In the genomic region with DNA sequence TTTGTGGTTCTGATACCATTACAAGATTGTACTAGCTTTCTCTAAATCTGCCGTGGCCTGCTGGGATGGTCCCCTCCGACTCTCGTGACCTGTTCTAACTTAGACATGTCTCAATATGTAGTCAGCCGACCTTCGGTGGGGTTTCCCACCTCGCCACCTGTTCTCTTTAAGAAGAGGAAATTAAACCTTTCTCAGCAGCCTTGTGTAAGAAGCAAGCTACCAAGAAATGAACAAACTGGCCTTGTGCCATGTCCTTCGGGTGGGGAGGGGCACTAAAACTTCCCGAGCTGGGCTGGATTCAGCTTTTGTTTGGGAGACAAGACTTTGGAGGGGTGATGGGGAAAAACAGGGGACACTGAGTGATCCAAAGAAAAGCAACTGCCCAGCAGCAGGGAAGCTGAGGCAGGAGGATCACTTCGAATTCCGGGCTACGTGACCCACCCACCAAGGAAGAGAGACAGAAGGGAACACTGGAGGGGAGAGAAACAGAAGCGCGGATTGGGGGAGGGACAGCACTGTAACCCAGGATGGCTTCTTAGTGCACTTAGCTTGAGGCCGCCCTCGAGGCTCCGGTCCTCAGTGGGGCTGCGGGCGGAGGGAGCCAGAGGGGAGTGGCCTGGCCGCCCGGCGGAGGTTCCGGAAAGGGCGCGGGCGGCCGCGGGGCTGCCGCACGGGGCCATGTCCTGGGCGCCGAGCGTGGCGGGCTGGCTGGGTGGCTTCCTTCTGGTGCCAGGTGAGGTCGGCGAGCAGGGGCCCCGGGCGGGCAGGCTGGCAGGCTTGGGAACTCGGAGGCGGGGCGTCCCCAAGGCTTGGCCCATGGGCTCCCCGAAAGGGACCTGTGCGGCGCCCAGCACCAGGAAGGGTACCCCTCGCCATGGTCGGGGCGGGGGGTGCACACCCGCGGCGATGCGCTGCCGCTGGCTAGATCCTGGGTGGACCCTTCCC, we compare ENCODE assay signal across 7 mouse cellular contexts. TPM values are rescaled to one million over a fixed set of nuclear protein-coding genes. Genes with fewer than 3 reads are reported as not detected.
DNase-seq lines count a peak whose midpoint lies in the region; ATAC-seq lines count a peak whose summit lies in the region.

TSS of gene Il10rb (plus strand) at position 525 of the 945 bp plus-strand sequence.

- peak; percentile 81 to 82 for DNase-seq in adrenal gland, adult 18-20 months (ENCODE audit: low spot score in 2 of 2)
- peak; percentile 60 for DNase-seq in embryo, embryonic 10.5 days (ENCODE audit: low spot score)
- DNase-seq in gastrocnemius, postnatal 25 days, result peak; percentile 77
- DNase-seq in limb, embryonic 10.5 days (ENCODE audit: low spot score), result peak; percentile 72
- peak; percentile 94 for DNase-seq in midbrain, embryonic 11.5 days (ENCODE audit: low spot score, missing footprints)
- peak; percentile 58 for DNase-seq in skeletal muscle tissue, adult 2 months (ENCODE audit: low read depth, low spot score)

- H3K4me2 ChIP-seq in midbrain, embryonic 11.5 days, result peak within 1 kb of the TSS; percentile 100

- H3K36me3 ChIP-seq in limb, embryonic 10.5 days, result peaks cover 27% of the 10 kb centered on the region
- no peaks in the 10 kb centered on the region; the same call in 1 of the 2 replicates for H3K36me3 ChIP-seq in midbrain, embryonic 11.5 days (ENCODE audit: control insufficient read depth, insufficient read depth, low read length)

- 7% methylated on average over 51 of the region's 51 CpGs for WGBS in limb, embryonic 10.5 days
- WGBS in midbrain, embryonic 11.5 days, result 8% methylated on average over 50 of the region's 51 CpGs

- no peaks in the 10 kb centered on the region for H3K27me3 ChIP-seq in limb, embryonic 10.5 days (ENCODE audit: low read depth, poor library complexity, severe bottlenecking)
- no peaks in the 10 kb centered on the region for H3K27me3 ChIP-seq in midbrain, embryonic 11.5 days (ENCODE audit: control insufficient read depth, insufficient read depth, low read length)

- peak within 1 kb of the TSS; percentile 85 for H3K27ac ChIP-seq in limb, embryonic 10.5 days
- no peak within 1 kb of the TSS for H3K27ac ChIP-seq in midbrain, embryonic 11.5 days (ENCODE audit: low read depth, low read length)

- H3K9ac ChIP-seq in midbrain, embryonic 11.5 days (ENCODE audit: low read length), result peak within 1 kb of the TSS; percentile 77

- ATAC-seq in inflammation-experienced regulatory T-cells, adult 6 months, result peak; percentile 80
- ATAC-seq in midbrain, embryonic 11.5 days (ENCODE audit: low FRiP score), result peak; percentile 83

- H3K4me1 ChIP-seq in limb, embryonic 10.5 days, result peaks cover 26% of the 10 kb centered on the region
- H3K4me1 ChIP-seq in midbrain, embryonic 11.5 days (ENCODE audit: control insufficient read depth, insufficient read depth, low read length), result peaks cover 3% of the 10 kb centered on the region; the same call in 1 of the 2 replicates

- H3K4me3 ChIP-seq in limb, embryonic 10.5 days, result peak within 1 kb of the TSS; percentile 79
- H3K4me3 ChIP-seq in midbrain, embryonic 11.5 days (ENCODE audit: low read depth, low read length), result peak within 1 kb of the TSS; percentile 68

- no peaks in the 10 kb centered on the region for H3K9me3 ChIP-seq in limb, embryonic 10.5 days (replicated peaks)
- H3K9me3 ChIP-seq in midbrain, embryonic 11.5 days (ENCODE audit: control insufficient read depth, low read length), result no peaks in the 10 kb centered on the region

RNA-seq across cellular contexts. Expression of gene Il10rb, which starts in this region (rescaled TPM):
- 100 to 1,000 TPM; 176 to 268 TPM for total RNA-seq in adrenal gland, adult 18-20 months (2021)
- 1 to 10 TPM; 5.0 to 6.3 TPM for total RNA-seq in gastrocnemius, postnatal 25 days (2021)
- 100 to 1,000 TPM in 2 of 3 experiments, 10 to 100 TPM in 1; 95.7 to 124 (median 113) TPM for polyA plus RNA-seq in inflammation-experienced regulatory T-cells, adult 6 months (2017; shearing (Covaris generic))
- polyA plus RNA-seq in limb, embryonic 10.5 days (2016; fragmentation: Nextera tagmentation; extraction: Ambion mirVana), result 7.0 TPM in 2 replicates
- polyA plus RNA-seq in midbrain, embryonic 11.5 days (2014; fragmentation: Nextera tagmentation; extraction: Ambion mirVana), result 8.1 and 8.5 TPM in 2 replicates

Comparison
In these comparisons a context has a peak if more than half of its experiments do, and no peak if none do; other contexts are left out.
1. RNA of gene Il10rb (total RNA-seq): 176 to 268 TPM in adrenal gland, adult 18-20 months; 5.0 to 6.3 TPM in gastrocnemius, postnatal 25 days; every median in the first group is over 10 times any median in the second.
2. RNA of gene Il10rb (polyA plus RNA-seq): 95.7 to 124 TPM in inflammation-experienced regulatory T-cells, adult 6 months; 8.1 to 8.5 TPM in midbrain, embryonic 11.5 days and 7.0 TPM in limb, embryonic 10.5 days; every median in the first group is over 10 times any median in the second.
3. Peak in every context shown above with its lines, with median percentiles within 50 percentile points of each other: DNase-seq.